Mouse (Mus musculus) stomach, postnatal 0 days (tissue): ENCODE measurements at regions not wholly inside any gene's neighbourhood (a gene's known extent, or its start where the extent isn't known, plus 50 kb on each side); places are given as distances from the start of the nearest gene placed in this dataset.

Experiments used
- CTCF ChIP-seq: IDR thresholded peaks from 2 replicates; pipeline ENCODE4 v1.5.1; 2016; ENCODE audit warnings: antibody characterized with exemption, low read depth, mild to moderate bottlenecking, moderate library complexity
- EP300 ChIP-seq: optimal IDR thresholded peaks from 2 replicates; pipeline ENCODE3; 2016; ENCODE audit warnings: antibody characterized with exemption

GRCm38 (mm10) chr6:70713665-70714064, 78.4 kb downstream of the Rpia start:
- no peak for TF ChIP-seq CTCF
- no peak for TF ChIP-seq EP300
